Mouse (Mus musculus): ENCODE measurements around the gene Nbas.

DNA sequence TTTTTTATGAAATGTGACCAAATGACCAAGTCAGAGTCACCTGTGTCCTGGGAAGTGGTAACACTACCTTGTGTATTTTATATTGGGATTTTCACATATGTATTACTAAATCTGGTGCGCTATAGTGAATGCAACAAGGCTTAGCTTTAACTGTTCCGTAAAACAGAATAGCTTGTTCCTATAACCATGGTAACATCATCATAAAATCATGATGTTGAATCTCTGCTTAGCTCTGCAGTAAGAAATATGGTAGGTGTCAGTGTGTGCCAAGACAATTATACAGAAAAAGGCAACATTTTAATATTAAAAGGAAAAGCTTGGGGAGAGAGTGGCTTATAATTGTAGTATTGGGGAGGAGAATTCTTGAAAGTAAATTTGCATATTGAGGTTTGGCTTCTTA lies 45.0 kb downstream of the Nbas start:
- TF ChIP-seq POLR2A (IDR thresholded peaks at IDR 0.05; ENCODE audit: control insufficient read depth, extremely low read depth, insufficient read depth, low read length, poor library complexity) (no peak), CTCF (IDR thresholded peaks at IDR 0.05; ENCODE audit: borderline replicate concordance, control insufficient read depth, extremely low read depth, insufficient read depth, low read length, poor library complexity) (no peak)
